Mouse (Mus musculus) cerebellum, postnatal 14 days (tissue): Measurements from ENCODE around the gene BC107364.
"Not testable (repeated sequence)": the region's sequence is repeated elsewhere in the genome, so short reads cannot be mapped to it uniquely, and the experiment has no call there.

Experiments used
- DNase-seq, 2 experiments: peaks; one replicate each; pipeline ENCODE4 v3.0.0; 2021; ENCODE audit warnings: mixed read lengths in 2 of 2

Gene BC107364

DNA sequence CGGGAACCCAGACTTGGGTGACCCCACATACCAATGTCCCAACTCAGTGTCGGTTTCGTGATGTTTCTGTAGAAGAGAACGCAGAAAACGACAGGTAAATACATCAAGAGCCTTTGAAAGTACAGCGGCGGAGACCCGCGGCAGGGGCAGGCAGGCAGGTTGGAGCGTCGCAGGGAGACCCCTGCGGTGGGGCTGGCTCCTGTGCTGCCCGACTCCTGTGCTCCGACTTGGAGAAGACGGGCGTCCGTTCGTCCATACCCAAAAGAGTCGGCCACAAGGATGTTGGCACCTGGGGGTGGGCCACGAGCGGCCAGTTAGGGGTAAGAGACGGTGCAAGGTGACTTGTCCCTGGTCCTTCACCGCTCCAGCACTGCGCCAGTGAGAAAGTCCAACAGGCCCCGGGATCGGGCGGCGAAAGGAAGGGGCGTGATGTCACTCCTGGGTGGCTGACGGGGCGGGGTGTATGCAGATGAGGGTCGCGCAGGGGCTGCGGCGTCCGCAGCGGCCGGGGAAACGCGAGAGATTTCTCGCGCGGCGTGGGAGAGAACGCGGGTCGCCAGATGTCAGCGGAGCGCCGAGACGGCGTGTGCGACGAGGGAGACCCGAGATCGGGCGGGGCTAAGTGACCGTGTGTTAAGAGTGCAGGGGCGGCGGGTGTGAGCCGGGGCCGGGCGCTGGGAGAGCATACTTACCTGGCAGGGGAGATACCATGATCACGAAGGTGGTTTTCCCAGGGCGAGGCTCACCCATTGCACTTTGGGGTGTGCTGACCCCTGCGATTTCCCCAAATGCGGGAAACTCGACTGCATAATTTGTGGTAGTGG is 2.1 kb downstream of the BC107364 start:
- DNase-seq = not testable (repeated sequence)

DNA sequence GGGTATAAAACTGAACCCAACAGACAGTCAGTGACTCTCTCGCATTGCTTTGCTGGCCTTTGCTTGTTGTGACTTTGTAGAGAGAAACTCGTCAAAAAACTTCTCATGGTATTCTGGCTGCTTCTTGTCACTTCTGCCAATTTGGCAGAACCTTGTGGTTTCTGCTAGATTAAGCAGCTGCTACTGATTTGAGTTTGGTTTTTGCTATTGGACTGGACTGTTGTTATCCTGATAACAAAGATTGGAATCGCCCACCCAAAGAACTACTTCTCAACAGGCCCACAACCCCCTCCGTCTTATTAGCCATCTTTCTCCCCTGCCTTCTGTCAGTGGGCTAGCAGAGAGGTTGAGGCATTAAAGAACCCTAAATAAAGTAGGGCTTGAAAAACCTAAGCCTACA is 6.7 kb downstream of the BC107364 start:
- DNase-seq = no peak

GRCm38 (mm10) chr3:96440578-96440977 is 11.5 kb downstream of the BC107364 start:
- DNase-seq = peak; percentile 80 to 84

DNA sequence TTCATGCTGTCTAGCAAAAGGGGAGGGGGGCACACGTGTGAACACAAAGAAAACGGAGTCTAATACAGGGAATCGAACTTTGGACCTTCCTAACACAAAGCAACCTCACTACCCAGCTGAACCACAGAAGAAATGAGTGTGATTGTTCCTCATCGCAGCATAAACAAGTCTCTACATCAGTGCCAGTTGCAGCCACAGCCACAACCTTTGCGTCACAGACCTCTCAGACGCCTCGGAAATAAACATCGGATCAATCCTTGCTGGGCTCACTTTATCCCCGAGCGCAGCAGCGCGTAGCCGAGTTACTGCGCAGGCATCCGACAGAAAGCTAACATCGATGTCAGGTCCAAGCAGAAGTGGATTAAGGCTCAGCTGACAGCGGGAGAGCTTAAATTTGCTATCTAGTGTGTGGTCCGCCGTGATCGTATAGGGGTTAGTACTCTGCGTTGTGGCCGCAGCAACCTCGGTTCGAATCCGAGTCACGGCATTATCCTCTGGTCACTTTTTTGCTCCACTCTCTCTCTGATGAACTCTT is 16.5 kb downstream of the BC107364 start:
- DNase-seq = peak in 1 of 2 experiments; percentile 22

DNA sequence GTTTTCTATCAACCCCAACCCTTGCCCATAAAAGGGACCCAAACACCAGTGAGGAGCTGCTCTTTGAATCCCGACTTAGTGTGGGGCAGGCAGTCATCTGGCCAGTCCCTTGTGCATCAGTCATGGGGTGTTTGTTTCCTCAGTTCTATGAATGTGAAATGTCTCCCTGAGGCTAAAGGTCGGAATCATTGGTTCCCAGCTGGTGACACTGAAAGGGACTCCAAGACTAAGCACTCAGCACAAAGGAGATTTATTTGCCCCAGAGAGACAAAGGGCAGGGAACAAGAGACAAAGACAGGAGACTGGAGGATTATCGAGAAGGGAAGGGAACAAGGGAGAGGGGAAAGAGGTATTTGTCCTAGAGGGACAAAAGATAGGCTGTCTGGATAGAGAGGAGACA is 19.9 kb downstream of the BC107364 start:
- DNase-seq = no peak

DNA sequence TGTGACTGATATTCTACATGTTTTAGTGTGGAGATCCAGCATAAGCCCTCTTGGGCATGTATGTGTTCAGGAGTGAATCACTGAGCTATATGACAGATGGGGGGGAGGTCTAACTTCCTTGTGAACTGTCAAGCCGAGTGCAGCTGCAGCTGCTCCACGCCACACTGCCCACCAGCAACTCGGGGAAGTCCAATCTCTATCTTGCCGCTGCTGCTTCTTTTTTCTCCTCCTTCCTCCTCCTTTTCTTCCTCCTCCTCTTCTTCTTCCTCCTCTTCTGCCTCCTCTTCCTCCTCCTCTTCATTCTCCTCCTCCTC is 22.3 kb downstream of the BC107364 start:
- DNase-seq = no peak

DNA sequence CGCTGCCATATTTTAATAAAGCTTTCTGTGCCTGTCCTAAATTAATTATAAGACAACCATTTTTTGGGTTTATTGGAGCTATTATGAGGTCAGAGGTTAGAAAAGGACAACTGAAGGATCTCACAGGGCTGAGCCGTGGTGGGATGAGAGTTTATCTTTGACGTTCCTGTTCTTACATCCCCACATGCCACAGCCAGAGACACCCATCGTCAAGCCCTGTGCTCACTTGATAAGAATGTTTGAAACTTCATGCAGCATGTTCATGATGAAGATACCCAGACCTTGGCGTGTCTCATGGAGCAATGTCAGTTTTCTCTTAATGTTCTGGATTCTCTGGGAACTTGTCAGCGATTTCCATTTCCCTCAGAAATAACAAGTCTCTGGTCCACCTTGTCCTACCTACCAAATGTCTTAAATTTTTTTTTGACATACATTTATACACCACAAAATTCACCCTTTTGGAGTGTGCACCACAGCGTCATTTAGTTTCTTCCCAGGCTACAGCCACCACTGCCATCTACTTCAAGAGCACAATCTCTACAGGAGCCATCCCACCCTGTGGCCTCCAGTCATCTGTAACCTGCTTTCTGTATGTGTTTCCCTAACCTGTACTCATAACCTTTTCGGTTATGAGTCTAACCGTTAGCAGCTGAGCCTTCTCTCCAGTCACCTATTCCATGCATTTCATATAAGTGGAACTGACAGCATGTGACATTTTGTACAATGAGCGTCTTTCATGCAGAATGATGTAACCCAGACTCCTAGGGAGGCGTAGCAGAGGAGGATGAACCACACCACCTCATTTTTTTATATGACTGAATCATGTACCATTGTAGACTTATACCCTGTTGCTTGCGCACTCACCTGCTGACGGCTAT is 22.9 kb downstream of the BC107364 start:
- DNase-seq = no peak

- DNase-seq = no peak
Measured at GRCm38 (mm10) chr3:96427761-96428462, 24.2 kb downstream of the BC107364 start.

DNA sequence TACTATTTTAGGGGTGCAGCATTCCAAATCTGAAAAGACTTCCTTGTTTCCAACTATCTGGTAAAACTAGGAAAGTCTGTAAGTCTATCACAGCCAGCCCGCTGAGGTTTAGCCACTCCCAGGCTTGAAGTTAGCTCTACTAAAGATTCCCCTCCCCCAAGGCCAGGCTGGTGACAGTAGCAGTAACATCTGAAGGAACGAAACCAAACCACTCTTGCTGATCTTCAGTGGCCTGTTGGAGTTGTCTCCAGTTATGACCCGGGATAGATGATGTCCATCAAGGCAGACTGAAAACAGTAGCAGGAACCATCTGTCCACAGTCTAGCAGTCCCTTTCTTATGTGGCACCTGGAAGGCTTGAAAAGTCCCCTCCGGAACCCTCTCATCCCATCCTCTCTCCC is 24.8 kb downstream of the BC107364 start:
- no peak for DNase-seq

- DNase-seq = no peak
Measured at GRCm38 (mm10) chr3:96426268-96426667, 25.8 kb downstream of the BC107364 start.

GRCm38 (mm10) chr3:96424447-96424846 is 27.7 kb downstream of the BC107364 start:
- not testable (repeated sequence) for DNase-seq

GRCm38 (mm10) chr3:96423889-96424288 is 28.2 kb downstream of the BC107364 start:
- no peak for DNase-seq

GRCm38 (mm10) chr3:96420796-96421195 is 31.3 kb downstream of the BC107364 start:
- DNase-seq = no peak

DNA sequence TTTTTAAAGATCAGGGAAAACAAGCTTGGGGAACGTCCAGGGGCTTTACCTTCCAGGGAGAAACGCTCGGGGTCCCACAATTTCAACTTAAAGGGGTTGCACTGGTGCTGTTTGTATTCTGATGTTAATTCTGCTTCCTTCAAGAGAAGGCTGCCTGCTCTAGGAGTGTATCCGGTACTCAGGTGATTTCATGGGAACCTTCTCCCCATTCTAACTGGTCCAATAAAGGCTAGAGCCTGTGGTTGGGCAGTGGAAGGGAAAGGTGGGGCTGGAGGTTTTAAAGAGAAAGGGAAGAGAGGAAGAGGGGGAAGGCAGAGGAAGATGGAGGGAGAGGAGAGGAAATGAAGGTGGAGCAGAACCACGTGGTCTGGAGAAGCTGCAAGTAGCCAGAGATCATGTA is 33.2 kb downstream of the BC107364 start:
- DNase-seq = not testable (repeated sequence)

DNA sequence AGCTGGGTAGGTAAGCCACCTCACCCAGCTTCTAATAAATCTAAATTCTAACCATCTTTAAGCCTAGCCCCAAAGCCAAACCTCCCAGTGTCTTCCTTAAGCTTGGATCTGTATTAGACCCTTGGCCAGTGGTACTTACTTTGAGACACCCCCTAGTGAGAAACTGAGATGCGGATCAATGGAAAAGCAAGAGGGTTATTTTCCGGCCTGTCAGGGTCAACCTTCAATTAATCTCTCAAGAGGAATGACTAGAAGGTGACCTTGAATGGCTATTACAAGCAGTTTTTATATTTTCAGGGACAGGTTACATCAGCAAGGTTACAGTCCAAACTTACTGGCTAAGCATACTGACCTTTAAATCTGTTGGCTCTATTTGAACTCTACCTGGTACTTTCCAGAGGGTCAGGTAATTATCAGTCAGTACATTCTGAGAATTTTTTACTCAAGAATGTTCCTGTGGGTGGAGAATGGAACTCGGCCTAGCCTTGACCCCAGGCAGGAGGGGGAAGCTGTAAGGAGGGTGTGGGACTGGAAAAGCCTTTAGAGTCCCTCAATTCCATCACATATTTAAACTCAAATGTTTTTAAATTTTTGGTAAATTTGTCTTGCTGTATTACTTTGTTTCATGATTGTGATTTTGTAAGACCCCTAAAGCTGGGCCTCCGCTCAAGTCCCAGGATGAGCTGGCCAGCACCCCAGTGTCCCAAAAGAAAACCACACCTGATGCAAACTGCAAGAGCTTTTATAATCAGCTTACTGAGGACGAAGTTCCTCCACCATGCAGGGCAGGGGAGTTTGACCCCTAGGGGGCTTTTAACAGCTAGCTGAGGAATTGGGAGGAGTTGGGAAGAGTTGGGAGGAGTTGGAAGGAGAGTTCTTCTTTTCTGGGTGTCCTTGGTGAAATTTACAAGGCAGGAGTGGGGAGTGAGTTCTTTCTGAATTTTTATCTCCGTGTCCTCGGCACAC is 34.0 kb downstream of the BC107364 start:
- DNase-seq = no peak

- DNase-seq = no peak
Measured at GRCm38 (mm10) chr3:96416595-96416994, 35.5 kb downstream of the BC107364 start.

GRCm38 (mm10) chr3:96416056-96416455 is 36.0 kb downstream of the BC107364 start:
- no peak for DNase-seq

- no peak for DNase-seq
Measured at GRCm38 (mm10) chr3:96414951-96415327, 37.2 kb downstream of the BC107364 start.

DNA sequence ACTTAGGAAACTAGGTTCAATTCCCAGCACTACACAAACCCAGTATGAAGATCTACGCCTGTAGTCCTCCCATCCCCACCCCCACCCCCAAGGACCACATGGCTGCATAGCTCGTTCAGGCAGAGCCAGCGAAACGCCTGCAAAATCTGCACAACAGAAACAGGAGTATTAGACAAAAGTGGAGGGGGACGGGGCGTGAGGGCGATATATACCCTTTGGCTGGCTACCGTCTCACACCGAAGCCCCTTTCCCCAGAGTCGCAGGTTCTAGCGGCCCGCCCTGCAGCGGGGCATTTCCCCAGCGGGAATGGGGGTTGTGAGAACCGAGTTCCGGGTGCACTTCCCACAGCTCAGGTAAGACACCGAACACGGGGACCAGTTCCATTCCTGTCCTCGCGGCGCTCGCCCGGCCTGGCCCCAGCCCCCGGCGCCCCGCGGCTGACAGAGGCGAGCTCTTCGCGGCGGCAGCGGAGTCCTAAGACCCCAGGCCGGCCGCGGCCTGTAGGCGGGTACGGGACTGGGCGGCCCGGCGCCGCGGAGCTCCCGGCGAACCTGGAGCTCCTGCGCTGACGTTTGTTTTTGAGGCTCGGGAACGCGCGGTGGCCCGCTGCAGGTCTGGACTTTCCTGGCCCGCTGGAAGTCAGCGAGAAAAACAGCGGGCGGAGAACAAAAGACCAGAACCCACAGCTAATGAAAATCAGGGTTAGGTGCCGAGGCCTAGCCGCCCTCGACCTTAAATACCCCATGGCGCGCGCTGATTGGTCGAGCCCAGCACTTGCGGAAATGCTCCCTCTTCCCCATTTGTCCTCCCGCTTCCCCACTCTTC is 37.8 kb downstream of the BC107364 start:
- peak; percentile 78 to 82 for DNase-seq

- DNase-seq = no peak
Measured at GRCm38 (mm10) chr3:96413581-96414125, 38.5 kb downstream of the BC107364 start.

- no peak for DNase-seq
Measured at GRCm38 (mm10) chr3:96411821-96412220, 40.3 kb downstream of the BC107364 start.
